Mouse (Mus musculus): ENCODE data around the gene Gstp3. TPM values are rescaled to one million over a fixed set of nuclear protein-coding genes. Genes with fewer than 3 reads are reported as not detected.
"Not testable (repeated sequence)": the region's sequence is repeated elsewhere in the genome, so short reads cannot be mapped to it uniquely, and the experiment has no call there.

Gene Gstp3
- total RNA-seq, 2 experiments from 2014 or later = not detected

- no peak for DNase-seq (ENCODE audit: low spot score)
- intact Hi-C loops (cut with DNase I) = no loop called here
Measured at GRCm38 (mm10) chr19:4092750-4093149, 33.4 kb upstream of the Gstp3 start.

DNA sequence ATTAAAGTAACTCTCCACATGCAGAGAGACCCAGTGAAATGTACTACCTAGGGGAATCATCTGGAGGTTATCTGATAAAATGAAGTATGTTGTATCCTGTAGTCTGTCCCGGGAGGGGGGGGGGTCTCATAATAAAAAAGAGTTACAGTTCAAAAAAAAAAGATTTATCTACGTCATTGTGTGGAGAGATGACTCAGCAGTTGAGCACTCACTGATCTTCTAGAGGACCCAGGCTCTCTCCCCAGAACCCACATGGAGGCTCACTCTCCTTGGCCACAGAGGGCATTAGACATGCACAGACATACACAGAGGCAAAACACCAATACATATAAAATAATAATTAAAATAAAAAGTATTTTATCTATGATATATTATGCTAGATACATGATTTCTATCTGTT is 32.0 kb upstream of the Gstp3 start:
- intact Hi-C loops (cut with DNase I) = no loop called here
- no peak for DNase-seq (ENCODE audit: low spot score)

DNA sequence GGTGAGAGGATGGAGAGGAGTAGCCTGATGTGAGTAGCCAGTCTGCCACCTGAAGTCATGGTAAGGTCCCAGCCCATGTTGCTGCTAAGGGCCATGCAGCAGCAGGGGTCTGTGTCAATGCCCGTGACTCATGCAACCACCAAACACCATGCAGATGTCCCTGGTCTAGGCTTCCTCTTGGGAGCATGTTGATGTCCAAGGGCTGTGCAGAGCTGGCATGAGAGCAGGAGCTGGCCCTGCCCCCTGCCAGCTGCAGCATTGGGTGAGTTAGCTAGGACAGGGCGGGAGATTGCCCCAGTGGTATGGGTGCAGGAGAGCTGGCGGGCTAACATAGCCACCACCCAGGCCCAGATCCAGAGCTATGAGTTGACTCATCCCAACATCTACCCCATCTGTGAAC is 31.1 kb upstream of the Gstp3 start:
- intact Hi-C loops (cut with DNase I) = no loop called here
- DNase-seq (ENCODE audit: low spot score) = no peak

DNA sequence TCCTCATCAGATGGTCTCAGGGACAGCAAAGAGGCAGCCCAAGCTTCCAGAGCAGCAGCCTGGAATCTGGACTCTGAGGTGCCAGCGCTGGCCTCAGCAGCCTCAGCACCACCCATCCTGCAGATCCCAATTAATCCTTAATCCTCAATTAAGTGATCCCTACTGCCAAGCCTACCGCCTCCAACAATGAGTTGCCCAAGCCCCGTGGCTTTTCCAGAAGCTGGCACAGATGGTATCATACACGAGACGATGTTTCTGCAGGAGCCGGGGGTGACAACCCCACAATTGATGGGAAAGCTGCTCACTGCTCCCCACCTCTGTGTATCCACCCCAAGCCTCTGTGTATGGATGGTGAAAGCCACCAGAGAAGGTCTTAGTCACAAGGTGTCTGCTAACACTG is 29.8 kb upstream of the Gstp3 start:
- no peak for DNase-seq (ENCODE audit: low spot score)
- intact Hi-C loops (cut with DNase I) = no loop called here

DNA sequence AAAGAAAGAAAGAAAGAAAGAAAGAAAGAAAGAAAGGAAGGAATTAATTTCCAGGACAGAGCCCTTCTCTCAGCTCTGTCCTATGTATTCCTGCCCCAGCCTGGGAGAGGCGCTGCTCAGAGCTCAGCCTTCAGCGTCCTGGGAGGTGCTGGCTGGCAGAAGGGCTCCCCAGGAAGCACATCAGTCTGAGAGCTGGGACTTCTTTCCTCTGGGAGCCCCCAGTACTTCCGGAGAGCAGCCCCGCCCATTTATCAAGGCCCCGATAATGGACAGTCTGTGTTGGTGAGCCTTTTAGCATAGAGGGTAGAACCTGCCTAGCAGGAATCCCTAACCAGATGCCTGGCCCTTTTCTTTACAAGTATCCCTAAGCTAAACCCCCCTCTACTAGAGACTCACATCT is 28.8 kb upstream of the Gstp3 start:
- DNase-seq (ENCODE audit: low spot score) = no peak
- intact Hi-C loops (cut with DNase I) = no loop called here

DNA sequence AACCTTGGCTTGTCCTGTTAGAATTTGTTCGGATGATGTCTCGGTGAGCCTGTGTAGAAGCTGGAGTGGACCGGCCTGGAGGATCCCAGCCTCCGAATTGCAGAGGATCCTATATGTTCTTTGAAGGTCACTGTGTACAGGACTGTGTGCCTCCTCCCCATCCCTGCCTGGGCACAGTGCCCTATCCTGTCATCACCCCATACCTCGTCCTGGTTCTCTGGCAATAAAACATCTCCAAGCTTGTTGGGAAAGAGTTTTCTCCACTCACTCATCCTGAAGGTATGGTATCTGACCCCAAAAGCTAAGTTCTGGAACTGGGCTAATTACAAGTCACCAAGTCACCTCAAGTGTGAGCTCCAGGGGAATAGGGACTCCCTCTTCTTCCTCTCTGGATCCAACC is 27.7 kb upstream of the Gstp3 start:
- DNase-seq (ENCODE audit: low spot score) = no peak
- intact Hi-C loops (cut with DNase I) = no loop called here

GRCm38 (mm10) chr19:4086156-4086555 is 26.8 kb upstream of the Gstp3 start:
- DNase-seq (ENCODE audit: low spot score) = no peak

GRCm38 (mm10) chr19:4084984-4085383 is 25.6 kb upstream of the Gstp3 start:
- intact Hi-C loops (cut with DNase I) = no loop called here
- DNase-seq (ENCODE audit: low spot score) = no peak

More at GRCm38 (mm10) chr19:4086156-4086555, 26.8 kb upstream of the Gstp3 start:
- intact Hi-C loops (cut with DNase I) = no loop called here

DNA sequence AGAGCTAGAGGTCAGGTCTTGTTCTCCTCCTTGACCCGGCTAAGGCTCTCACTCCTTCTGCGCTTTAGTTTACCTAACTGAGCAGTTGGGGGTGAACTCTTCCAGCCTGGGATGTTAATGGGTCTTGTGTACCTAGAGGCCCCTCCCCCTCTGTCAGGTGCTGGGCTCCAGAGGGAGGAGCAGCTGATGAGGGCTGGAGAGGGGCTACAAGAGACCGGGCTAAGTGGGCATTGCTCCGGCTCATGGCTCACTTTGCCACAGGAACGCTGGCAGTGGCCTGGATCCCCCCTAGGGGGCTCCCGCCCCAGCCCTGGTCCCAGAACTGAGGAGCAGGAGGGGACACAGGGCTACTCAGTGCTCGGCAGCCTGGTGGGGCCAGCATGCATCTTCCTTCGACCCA is 24.5 kb upstream of the Gstp3 start:
- intact Hi-C loops (cut with DNase I) = no loop called here
- DNase-seq (ENCODE audit: low spot score) = no peak

- no peak for DNase-seq (ENCODE audit: low spot score)
- intact Hi-C loops (cut with DNase I) = no loop called here
Measured at GRCm38 (mm10) chr19:4083316-4083715, 23.9 kb upstream of the Gstp3 start.

GRCm38 (mm10) chr19:4082219-4082965 is 23.0 kb upstream of the Gstp3 start:
- DNase-seq (ENCODE audit: low spot score) = no peak
- intact Hi-C loops (cut with DNase I) = no loop called here

DNA sequence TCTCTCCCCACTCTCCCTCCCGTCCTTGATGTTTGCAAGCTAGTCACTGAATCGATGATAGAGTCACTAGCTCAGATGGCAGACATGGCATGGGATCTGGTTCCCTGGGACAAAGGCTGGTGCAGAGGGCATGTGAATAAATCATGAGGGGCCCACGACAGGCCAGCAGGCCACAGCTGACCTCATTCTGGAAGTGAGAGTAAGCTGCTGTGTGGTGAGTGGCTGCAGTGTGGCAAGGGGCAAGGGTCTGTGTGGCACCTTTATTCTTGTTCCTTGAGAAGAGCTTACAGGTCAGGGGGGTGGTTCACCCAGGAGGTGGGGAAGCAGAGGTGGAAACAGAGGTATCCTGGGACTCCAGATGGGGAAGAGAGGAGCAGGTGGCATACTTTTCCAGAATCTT is 22.0 kb upstream of the Gstp3 start, which contains the start of gene Cabp2:
Gene Cabp2 (plus strand): TSS at position 185 of the 400 bp plus-strand sequence.
- intact Hi-C loops (cut with DNase I) = no loop called here

DNA sequence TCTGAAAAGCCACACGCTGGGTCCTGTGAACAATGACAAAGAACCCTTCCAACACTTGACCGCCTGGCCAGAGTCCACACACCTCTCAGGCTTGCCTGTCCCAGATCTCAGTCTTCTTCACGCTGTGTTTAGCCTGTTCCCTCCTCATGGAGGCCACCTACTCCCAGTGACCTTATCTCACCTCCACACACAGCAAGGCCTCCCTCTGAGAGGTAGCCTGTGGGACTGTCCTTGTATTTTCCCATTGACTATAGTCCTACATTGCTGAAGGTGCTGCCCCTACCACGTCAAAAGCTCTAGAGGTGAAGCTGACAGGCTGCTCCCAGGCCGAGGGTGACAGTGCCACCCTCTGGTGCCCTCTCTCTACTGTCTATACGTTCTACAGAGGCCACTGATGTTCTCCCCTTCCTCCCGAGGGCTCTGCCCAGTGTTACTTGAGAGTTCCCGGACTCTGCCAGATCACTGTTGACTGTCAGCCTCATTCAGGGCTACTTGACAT is 21.2 kb upstream of the Gstp3 start:
- DNase-seq (ENCODE audit: low spot score) = no peak
- intact Hi-C loops (cut with DNase I) = no loop called here

More for the DNA sequence above, 22.0 kb upstream of the Gstp3 start, which contains the start of gene Cabp2:
- DNase-seq (ENCODE audit: low spot score) = no peak

GRCm38 (mm10) chr19:4079594-4079993 is 20.2 kb upstream of the Gstp3 start:
- no peak for DNase-seq (ENCODE audit: low spot score)
- intact Hi-C loops (cut with DNase I) = no loop called here

DNA sequence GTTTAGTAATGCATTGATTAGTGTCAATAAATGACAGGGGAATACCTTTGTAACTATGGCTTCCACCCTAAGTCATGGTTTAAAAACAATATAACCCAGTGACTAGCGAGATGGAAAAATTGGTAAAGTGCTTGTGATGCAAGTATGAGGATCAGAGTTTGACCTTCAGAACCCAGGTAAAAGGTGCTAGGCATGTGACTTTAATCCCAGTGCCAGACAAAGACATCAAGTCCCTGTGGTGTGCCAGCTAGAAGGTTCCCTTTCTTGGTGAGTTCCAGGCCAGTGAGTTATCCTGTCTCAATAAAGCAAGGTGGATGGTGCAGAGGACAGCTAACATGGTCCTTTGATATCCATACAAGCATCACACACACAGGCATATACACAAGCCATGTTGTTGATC is 16.2 kb upstream of the Gstp3 start:
- DNase-seq (ENCODE audit: low spot score) = no peak
- intact Hi-C loops (cut with DNase I) = no loop called here

- intact Hi-C loops (cut with DNase I) = no loop called here
- DNase-seq (ENCODE audit: low spot score) = no peak
Measured at GRCm38 (mm10) chr19:4072706-4073424, 13.5 kb upstream of the Gstp3 start.

DNA sequence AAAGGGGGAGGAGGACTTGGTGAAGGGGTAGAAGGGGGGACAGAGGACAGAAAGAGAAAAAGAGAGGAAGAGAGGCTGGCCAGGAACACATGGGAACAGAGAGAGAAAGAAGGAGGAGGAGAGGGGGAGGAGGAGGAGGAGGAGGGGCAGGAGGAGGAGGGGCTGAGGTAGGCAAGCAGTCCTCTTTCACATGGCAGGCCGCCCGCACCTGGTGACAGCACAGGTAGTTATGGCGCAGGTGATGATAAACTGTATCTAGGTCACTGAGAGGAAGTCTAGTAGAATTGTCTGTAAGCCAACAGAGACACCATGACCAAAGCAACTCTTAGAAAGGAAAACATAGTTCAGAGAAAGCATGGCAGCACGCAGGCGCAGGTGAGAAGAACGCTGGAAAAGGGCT is 12.0 kb upstream of the Gstp3 start:
- DNase-seq (ENCODE audit: low spot score) = no peak
- intact Hi-C loops (cut with DNase I) = no loop called here

DNA sequence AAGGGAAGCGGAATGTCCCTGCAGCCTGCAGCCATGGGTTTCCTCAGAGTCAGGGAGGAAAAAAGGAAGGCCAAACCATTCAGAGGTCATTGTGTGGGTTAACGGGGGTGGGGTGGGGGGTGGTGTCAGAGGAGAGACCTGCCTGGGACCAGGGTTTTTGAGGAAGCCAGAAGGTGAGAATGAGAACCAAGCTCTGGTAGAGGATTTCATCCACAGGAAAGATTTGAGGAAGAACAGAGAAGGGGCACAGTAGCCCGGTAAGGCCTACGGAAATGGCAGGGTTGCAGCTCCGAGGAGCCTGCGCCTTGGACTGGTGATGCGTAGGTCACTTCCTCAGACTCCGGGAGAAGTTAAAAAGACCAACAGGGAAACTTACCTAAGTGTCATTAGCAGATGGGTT is 11.4 kb upstream of the Gstp3 start:
- intact Hi-C loops (cut with DNase I) = no loop called here
- no peak for DNase-seq (ENCODE audit: low spot score)

- DNase-seq (ENCODE audit: low spot score) = no peak
- intact Hi-C loops (cut with DNase I) = no loop called here
Measured at GRCm38 (mm10) chr19:4070311-4070710, 10.9 kb upstream of the Gstp3 start.

- DNase-seq (ENCODE audit: low spot score) = no peak
- intact Hi-C loops (cut with DNase I) = no loop called here
Measured at GRCm38 (mm10) chr19:4068717-4069410, 9.5 kb upstream of the Gstp3 start.

DNA sequence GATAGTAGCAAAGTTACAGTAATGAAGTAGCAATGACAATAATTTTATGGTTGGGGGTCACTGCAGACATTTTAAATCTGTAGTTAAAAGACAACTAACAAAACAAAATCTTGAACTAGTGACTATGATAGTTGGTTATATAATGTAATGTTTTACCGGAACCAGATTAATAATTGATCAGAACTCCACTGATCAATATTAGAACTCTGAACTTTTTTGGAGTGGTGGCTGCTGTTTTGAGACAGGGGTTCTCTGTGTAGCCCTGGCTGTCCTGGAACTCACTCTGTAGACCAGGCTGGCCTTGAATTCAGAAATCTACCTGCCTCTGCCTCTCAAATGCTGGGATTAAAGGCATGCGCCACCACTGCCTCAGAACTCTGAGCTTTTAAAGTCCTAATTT is 8.9 kb upstream of the Gstp3 start:
- intact Hi-C loops (cut with DNase I); DNase-seq (ENCODE audit: low spot score): not testable (repeated sequence)

Data from heart, postnatal 25 days (tissue).